Mouse (Mus musculus): ENCODE measurements around the gene Retn. TPM values are rescaled to one million over a fixed set of nuclear protein-coding genes. Genes with fewer than 3 reads are reported as not detected.

Gene Retn
- polyA plus RNA-seq, 1 experiment: 16.9 TPM

GRCm38 (mm10) chr8:3622119-3622518 is 33.5 kb upstream of the Retn start:
- Histone ChIP-seq H3K36me3 (ENCODE audit: control insufficient read depth, insufficient read depth, low read length) (no peaks in the 10 kb centered on the region; the same call in 1 of the 2 replicates), H3K27ac (ENCODE audit: control insufficient read depth, insufficient read depth, low read length) (no peak overlapping the region), H3K27me3 (ENCODE audit: control insufficient read depth, insufficient read depth, low read length) (no peaks in the 10 kb centered on the region), H3K4me1 (replicated peaks; ENCODE audit: control insufficient read depth, insufficient read depth, low read length) (peaks cover 9% of the 10 kb centered on the region), H3K4me3 (ENCODE audit: control insufficient read depth, insufficient read depth, low read length) (no peak overlapping the region)
- TF ChIP-seq CTCF (IDR thresholded peaks at IDR 0.05; ENCODE audit: borderline replicate concordance, control insufficient read depth, extremely low read depth, insufficient read depth, low read length, poor library complexity): no peak
- TF ChIP-seq POLR2A (IDR thresholded peaks at IDR 0.05; ENCODE audit: control insufficient read depth, extremely low read depth, insufficient read depth, low read length, poor library complexity): no peak
- DNase-seq: no peak
- WGBS: 61% methylated on average over 8 of the region's 8 CpGs

DNA sequence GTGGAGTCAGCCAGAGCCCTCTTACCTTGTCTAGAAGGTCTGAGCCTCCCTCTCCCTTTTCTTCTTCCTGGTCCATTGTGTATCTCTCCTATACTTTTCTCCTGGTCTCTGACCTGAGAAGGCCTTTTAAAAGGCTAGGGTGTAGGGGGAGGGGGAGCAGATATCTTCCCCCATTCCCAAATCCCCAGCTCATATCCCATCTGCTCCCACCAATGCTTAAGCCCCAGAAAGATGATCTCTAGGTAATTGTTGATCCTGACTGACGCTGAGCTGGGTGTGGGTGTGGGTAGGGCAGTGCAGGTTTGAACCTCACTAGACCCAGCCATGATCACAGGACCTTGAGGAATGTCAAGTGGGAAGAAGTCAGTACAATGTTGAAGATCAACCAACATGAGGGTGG is 30.1 kb upstream of the Retn start, which contains the start of gene Pcp2:
Gene Pcp2, minus strand, starts transcription at position 101 of the 400 bp plus-strand sequence.
- Histone ChIP-seq H3K4me3 (ENCODE audit: control insufficient read depth, insufficient read depth, low read length) (no peak within 1 kb of the TSS), H3K4me1 (replicated peaks; ENCODE audit: control insufficient read depth, insufficient read depth, low read length) (peaks cover 7% of the 10 kb centered on the region), H3K27ac (ENCODE audit: control insufficient read depth, insufficient read depth, low read length) (no peak within 1 kb of the TSS), H3K27me3 (ENCODE audit: control insufficient read depth, insufficient read depth, low read length) (no peaks in the 10 kb centered on the region), H3K36me3 (ENCODE audit: control insufficient read depth, insufficient read depth, low read length) (no peaks in the 10 kb centered on the region)
- no peak for TF ChIP-seq POLR2A (IDR thresholded peaks at IDR 0.05; ENCODE audit: control insufficient read depth, extremely low read depth, insufficient read depth, low read length, poor library complexity)
- no peak for TF ChIP-seq CTCF (IDR thresholded peaks at IDR 0.05; ENCODE audit: borderline replicate concordance, control insufficient read depth, extremely low read depth, insufficient read depth, low read length, poor library complexity)
- 100% methylated on average over 1 of the region's 1 CpGs for WGBS
- DNase-seq: no peak

DNA sequence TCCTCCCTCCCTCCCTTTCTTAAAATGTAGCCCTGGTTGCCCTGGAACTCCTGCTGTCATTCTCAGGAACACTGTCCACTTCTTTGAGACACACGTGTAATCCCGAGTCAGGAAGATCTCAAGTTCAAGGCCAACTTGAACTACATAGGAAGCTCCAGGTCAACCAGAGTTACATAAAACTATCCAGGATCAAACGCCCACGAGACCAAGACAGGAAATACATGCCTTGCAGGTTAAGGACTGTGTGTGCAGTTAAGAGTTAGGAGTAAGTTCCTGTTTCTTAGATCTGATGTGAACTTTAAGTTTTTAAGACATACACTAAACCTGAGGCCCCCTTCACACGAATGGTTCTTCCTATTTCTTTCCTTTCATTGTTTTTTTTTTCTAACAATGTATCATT is 28.6 kb upstream of the Retn start:
- Histone ChIP-seq H3K4me3 (ENCODE audit: control insufficient read depth, insufficient read depth, low read length) (no peak overlapping the region), H3K27ac (ENCODE audit: control insufficient read depth, insufficient read depth, low read length) (no peak overlapping the region), H3K36me3 (ENCODE audit: control insufficient read depth, insufficient read depth, low read length) (no peaks in the 10 kb centered on the region), H3K4me1 (replicated peaks; ENCODE audit: control insufficient read depth, insufficient read depth, low read length) (peaks cover 16% of the 10 kb centered on the region), H3K27me3 (ENCODE audit: control insufficient read depth, insufficient read depth, low read length) (no peaks in the 10 kb centered on the region)
- TF ChIP-seq POLR2A (IDR thresholded peaks at IDR 0.05; ENCODE audit: control insufficient read depth, extremely low read depth, insufficient read depth, low read length, poor library complexity) (no peak), CTCF (IDR thresholded peaks at IDR 0.05; ENCODE audit: borderline replicate concordance, control insufficient read depth, extremely low read depth, insufficient read depth, low read length, poor library complexity) (no peak)
- DNase-seq: no peak
- 4% methylated on average over 5 of the region's 5 CpGs for WGBS

GRCm38 (mm10) chr8:3628014-3628413 is 27.6 kb upstream of the Retn start:
- Histone ChIP-seq H3K4me1 (replicated peaks; ENCODE audit: control insufficient read depth, insufficient read depth, low read length) (peaks cover 13% of the 10 kb centered on the region), H3K27me3 (ENCODE audit: control insufficient read depth, insufficient read depth, low read length) (no peaks in the 10 kb centered on the region), H3K27ac (ENCODE audit: control insufficient read depth, insufficient read depth, low read length) (no peak overlapping the region), H3K4me3 (ENCODE audit: control insufficient read depth, insufficient read depth, low read length) (no peak overlapping the region), H3K36me3 (ENCODE audit: control insufficient read depth, insufficient read depth, low read length) (no peaks in the 10 kb centered on the region)
- DNase-seq: peak; percentile 35
- WGBS: 73% methylated on average over 5 of the region's 5 CpGs
- no peak for TF ChIP-seq CTCF (IDR thresholded peaks at IDR 0.05; ENCODE audit: borderline replicate concordance, control insufficient read depth, extremely low read depth, insufficient read depth, low read length, poor library complexity)
- TF ChIP-seq POLR2A (IDR thresholded peaks at IDR 0.05; ENCODE audit: control insufficient read depth, extremely low read depth, insufficient read depth, low read length, poor library complexity): no peak

DNA sequence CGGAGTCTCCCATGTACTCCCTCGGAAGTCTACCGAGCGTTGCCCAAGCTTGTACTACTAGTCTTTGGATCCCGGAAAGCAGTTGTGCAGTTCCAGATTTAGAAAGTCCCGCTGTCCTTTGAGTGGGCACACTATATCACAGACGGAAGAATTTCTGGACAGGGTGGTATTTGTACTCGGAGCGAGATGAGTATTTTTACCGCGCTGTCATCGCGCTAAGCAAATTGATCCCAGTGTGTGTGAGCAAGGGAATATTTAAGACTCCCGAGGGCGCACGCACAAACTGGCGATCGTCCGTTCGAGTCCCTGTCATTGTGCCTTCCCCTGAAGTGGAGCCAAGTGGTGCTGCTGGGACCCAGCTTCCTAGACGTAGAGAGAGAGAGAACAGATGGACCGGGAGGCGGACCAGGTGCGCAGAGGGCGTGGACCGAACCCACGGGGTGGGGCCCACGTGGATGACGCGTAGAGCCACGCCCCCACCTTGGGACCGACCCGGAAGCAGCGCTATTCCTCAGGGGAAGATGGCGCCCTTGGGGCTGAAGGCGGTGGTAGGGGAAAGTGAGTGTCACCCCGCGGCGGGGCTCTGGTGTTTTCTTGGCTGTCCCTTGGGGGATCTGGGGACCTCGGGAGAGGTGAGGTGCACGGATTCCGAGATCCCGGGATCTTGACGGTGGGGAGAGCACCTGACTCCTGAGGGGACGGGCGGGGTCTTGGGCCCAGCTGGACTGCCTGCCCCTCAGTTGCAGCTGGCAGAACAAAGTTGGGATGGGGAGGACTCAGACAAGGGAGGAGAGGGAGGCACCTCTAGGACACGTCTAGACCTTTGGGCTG is 24.7 kb upstream of the Retn start, which contains the start of gene Stxbp2:
Gene Stxbp2, plus strand, starts transcription at position 309 of the 831 bp plus-strand sequence.
- peak; percentile 87 for DNase-seq
- H3K4me3 ChIP-seq (ENCODE audit: control insufficient read depth, insufficient read depth, low read length): peak within 1 kb of the TSS; percentile 85
- WGBS: 3% methylated on average over 47 of the region's 47 CpGs

GRCm38 (mm10) chr8:3631478-3631875 is 24.1 kb upstream of the Retn start:
- DNase-seq: peak; percentile 22
- no peak for TF ChIP-seq POLR2A (IDR thresholded peaks at IDR 0.05; ENCODE audit: control insufficient read depth, extremely low read depth, insufficient read depth, low read length, poor library complexity)
- no peak for TF ChIP-seq CTCF (IDR thresholded peaks at IDR 0.05; ENCODE audit: borderline replicate concordance, control insufficient read depth, extremely low read depth, insufficient read depth, low read length, poor library complexity)
- H3K4me3 ChIP-seq (ENCODE audit: control insufficient read depth, insufficient read depth, low read length): peak overlapping the region; percentile 85
- no peak overlapping the region for H3K27ac ChIP-seq (ENCODE audit: control insufficient read depth, insufficient read depth, low read length)
- H3K27me3 ChIP-seq (ENCODE audit: control insufficient read depth, insufficient read depth, low read length): no peaks in the 10 kb centered on the region
- 3% methylated on average over 8 of the region's 8 CpGs for WGBS
- peaks cover 9% of the 10 kb centered on the region for H3K36me3 ChIP-seq (ENCODE audit: control insufficient read depth, insufficient read depth, low read length)
- H3K4me1 ChIP-seq (replicated peaks; ENCODE audit: control insufficient read depth, insufficient read depth, low read length): peaks cover 13% of the 10 kb centered on the region

More for the DNA sequence above, 24.7 kb upstream of the Retn start, which contains the start of gene Stxbp2:
- TF ChIP-seq POLR2A (IDR thresholded peaks at IDR 0.05; ENCODE audit: control insufficient read depth, extremely low read depth, insufficient read depth, low read length, poor library complexity) (peak; percentile 68; the same call in 1 of the 2 replicates), CTCF (IDR thresholded peaks at IDR 0.05; ENCODE audit: borderline replicate concordance, control insufficient read depth, extremely low read depth, insufficient read depth, low read length, poor library complexity) (no peak)
- Histone ChIP-seq H3K27me3 (ENCODE audit: control insufficient read depth, insufficient read depth, low read length) (no peaks in the 10 kb centered on the region), H3K27ac (ENCODE audit: control insufficient read depth, insufficient read depth, low read length) (no peak within 1 kb of the TSS), H3K4me1 (replicated peaks; ENCODE audit: control insufficient read depth, insufficient read depth, low read length) (peaks cover 13% of the 10 kb centered on the region), H3K36me3 (ENCODE audit: control insufficient read depth, insufficient read depth, low read length) (peaks cover 3% of the 10 kb centered on the region)
